Mouse (Mus musculus) CD8-positive naive resting alpha-beta T cell, adult 2 months (primary cell): ENCODE results near the gene Tmco5.
A peak's percentile ranks its signal among the peaks of the same experiment; 100 is the strongest.

ENCODE experiments used
- DNase-seq, 2 experiments: peaks; one replicate each; pipeline ENCODE4 v3.0.0; 2022; ENCODE audit warnings: low read depth in 2 of 2, low spot score in 2 of 2

Gene Tmco5

GRCm38 (mm10) chr2:116878391-116878790, at the start of gene Tmco5:
TSS of gene Tmco5 (plus strand) at chr2:116878691.
- DNase-seq = no peak

GRCm38 (mm10) chr2:116831863-116832262, 46.6 kb upstream of the Tmco5 start:
- no peak for DNase-seq

- DNase-seq = no peak
Measured at GRCm38 (mm10) chr2:116837829-116838228, 40.7 kb upstream of the Tmco5 start.

DNA sequence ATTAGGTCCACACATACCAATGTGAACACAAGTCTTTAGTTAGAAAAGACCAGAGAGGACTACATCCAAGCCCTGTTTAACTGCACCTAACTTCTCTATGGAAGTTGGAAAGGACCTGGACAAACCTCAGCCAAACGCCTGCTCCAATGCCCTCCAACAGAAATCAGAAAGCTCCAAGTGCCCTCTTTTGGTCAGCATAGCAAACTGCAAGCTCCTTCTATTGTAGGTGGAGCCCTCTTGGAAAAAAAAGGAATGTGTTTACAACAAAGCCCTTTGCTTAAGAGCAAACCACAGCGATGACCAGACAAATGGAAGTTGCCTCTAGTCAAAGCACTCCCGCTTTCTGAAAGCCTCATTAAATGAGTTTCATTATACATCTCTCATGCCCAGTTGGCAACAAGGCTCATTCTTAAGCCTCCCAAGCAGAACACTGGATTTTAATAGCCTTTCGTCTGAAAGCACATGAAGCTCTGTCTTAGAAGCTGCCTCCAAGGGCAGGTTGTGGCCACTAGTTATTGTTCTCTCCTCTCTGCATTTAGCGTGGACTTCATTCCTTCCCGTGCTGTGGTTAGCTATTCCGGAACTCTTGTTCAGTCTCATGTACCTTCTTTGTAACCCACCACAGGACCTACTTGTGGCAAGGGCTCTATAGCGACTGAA, 39.8 kb upstream of the Tmco5 start:
- DNase-seq = no peak

GRCm38 (mm10) chr2:116849980-116850636, 28.4 kb upstream of the Tmco5 start:
- DNase-seq = no peak

- DNase-seq = no peak
Measured at GRCm38 (mm10) chr2:116851356-116851755, 27.1 kb upstream of the Tmco5 start.

GRCm38 (mm10) chr2:116852249-116852648, 26.2 kb upstream of the Tmco5 start:
- no peak for DNase-seq

DNA sequence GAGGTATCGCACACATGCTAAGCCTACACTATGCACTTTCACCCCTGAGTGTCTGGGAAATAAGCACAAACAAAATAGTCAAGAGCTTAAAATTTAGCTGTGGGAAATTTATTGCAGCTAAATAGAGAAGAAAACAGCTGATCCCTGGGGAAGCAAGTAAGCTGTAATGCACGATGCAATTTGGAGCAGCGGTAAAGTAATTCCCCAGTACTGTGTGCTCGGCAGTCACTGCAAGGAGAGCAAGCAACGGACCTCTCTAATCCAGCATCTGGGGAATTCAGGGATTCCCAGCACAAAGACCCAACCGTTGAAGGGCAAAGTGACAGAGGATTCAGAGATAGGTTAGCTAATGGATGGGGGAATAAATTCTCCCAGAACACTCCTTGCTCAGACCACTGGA, 19.8 kb upstream of the Tmco5 start:
- no peak for DNase-seq

DNA sequence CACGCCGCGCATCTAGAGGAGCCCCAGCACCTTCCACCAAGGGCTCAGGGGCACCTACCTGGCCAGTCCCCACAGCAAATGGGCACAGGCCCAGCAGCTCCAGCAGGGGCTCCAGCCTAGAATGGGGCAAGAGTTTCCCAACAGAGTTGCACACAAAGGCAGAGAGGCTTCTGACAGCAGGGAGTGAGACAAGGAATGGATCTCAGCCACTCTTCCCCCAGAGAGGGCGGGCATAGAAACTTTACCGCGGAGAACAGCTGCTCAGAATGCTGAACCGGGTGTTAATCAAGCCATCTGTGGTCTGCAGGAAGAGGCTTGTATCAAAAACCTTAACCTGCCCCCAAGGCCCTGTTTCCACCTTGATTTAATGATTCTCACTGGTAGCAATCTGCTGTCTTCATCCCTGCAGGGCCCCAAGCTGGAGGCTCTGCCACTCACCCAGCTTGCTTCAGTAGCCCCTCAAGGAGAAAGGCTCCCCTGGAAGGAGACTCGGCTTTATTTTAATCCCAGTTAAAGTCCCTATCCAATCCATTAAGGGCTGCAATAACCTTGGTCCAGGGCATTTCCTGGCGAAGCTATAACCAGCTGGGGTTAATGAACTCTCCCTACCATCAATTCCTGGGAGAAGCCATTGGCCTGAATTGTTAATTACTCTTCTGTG, 1.4 kb upstream of the Tmco5 start:
- DNase-seq = no peak

DNA sequence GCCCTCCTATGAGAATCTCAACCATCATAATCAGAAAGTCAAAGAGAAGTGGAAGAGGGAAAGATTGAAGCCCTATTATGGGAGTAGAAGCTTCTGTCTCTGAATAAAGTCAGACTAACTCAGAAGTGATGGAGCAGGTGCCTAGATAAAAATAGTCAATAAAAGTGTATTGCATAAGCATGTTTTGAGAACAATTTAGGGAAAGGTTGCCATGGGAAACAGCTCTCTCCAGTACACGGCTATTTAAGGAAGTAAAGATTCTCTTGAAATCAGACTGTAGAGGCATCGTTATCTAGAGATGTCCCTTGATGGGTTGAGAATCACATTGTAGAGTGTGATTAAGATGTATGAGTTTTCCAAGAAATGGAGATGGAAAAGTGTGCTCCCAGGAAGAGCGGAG, 1.2 kb downstream of the Tmco5 start:
- no peak for DNase-seq

DNA sequence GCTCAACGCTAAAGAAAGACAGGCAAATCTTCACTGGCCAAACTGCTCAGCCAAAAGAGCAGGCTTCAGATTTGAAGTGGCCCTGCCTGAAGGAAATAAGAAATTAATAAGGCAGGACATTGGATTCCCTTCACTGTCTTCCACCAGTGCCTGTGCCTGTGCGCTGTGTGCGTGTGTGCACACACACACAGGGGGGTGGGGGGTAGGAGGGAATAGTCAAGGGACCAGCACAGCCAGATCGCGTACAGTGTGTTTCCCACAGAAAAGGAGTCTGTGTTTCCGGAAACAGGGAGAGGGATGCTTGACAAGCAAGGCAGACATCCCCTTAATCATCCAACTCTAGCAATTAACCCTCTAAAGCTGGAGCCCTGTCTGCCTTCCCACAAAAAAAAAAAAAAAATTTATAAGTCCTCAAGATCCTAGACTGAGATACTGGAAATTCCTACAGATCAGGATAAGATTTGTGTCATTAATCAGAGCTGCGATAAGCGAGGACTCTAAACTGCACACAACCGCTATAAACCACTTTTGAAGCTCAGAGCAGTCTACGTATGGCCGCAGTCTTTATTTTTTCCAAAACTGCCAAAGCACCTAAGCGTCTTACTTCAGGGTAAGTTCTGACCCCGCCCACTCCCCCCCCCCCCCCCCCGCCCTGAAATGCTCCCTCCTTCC, 15.0 kb downstream of the Tmco5 start:
- DNase-seq = no peak

- no peak for DNase-seq
Measured at GRCm38 (mm10) chr2:116893988-116894363, 15.5 kb downstream of the Tmco5 start.

DNA sequence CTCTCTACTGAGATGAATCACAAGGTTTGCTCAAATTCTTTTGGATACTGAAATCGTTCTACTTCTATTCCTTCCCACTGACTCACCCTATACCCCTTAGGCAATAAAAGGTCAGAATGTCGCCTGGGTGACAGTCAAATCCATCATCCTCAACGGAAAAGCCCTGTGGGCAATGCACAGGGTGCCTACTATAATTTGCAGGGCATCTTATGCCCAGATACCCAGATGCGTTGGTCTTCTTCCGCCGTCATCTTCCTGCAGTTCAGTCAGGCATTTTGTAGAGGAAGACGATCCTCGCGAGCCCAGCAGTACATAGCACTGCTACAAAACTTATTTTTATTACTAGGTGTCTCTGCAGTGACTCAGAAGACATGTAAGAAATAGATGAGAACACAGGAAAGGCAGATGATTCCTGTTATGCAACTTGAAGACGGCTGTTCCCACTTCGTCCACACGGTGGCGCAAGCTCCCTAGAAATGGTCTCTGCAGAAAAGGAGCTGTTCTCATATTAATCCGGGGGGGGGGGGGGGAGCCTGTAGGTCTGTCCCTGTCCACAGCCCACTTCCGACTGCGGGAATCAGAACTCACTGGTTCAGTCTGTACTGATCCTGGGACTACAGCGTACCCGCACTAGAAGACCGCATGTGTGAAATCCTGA, 21.3 kb downstream of the Tmco5 start:
- peak; percentile 48 to 71 for DNase-seq

DNA sequence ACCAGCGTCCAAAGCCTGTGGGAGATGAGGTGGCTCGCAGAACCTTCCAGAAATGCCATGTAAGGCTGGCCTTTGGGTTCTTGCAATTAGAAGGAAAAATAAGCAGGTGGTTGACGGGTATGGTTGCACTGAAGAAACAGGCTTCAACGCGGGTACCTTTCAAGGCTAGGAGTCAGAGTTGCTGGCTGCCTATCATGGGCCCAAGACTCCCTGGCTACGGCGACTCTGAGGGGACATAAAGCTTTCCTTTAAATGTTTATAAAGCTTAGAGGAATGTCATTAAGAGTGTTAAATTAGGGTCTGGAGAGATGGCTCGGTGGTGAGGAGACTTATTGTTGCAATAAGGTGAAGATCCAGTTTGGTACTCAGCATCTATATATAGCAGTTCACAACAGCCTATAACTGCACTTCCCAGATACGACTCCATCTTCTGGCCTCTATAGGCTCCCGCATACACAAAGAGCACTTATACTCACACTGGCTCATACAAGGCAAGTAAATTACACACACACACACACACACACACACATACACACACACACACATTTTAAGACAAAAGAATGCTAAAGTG, 21.9 kb downstream of the Tmco5 start:
- no peak for DNase-seq

DNA sequence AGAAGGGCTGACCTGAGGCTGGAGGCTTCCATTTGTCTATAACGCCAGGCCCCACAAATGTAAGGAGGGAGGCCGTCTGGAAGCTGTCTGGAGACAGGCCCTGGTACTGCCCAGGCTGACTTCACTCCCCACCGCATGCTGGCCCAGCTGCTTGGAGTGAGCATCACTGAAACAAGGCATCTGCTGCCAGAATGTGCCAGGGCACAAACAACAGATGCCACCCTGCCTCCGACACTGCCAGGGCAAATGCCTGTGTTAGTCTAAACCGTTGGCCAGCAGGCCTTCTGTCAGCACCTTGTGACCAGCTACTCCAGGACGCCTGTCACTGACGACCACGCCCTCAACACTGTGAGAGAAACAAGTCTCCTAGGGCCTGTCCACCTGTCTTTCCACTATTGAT, 29.8 kb downstream of the Tmco5 start:
- DNase-seq = no peak

DNA sequence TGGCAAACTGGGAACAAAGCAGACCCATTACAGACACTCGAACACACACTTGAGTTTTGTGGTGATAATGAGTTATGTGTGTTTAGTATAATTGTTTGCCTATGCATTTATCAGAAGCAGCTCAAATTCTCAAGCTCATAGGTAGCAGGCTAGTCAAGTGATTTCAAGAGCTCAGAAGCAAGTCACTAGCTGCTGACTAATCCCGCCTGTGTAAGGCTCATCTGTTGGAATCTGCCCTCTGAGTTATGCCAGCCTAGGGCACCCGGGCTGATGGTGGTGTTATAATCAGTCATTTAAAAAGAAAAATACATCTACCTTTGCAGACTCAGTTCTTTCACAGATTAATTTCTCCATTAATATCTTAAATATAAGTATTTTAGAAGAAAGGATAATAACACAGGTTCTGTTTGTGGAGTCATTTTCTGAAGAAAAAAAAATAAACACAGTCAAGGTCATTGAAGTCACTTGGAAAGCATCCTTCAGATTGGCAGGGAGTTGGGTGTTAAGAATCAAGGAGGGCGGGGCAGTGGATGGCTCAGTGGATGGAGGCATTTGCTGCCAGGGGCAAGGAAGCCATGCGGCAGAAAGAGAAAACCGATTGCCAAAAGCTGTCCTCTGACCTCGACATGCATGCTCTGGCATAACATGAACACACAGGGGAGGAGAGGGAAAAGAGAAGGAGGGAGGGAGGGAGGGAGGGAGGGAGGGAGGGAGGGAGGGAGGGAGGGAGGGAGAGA, 34.0 kb downstream of the Tmco5 start:
- no peak for DNase-seq

- DNase-seq = no peak
Measured at GRCm38 (mm10) chr2:116913677-116914405, 35.4 kb downstream of the Tmco5 start.

DNA sequence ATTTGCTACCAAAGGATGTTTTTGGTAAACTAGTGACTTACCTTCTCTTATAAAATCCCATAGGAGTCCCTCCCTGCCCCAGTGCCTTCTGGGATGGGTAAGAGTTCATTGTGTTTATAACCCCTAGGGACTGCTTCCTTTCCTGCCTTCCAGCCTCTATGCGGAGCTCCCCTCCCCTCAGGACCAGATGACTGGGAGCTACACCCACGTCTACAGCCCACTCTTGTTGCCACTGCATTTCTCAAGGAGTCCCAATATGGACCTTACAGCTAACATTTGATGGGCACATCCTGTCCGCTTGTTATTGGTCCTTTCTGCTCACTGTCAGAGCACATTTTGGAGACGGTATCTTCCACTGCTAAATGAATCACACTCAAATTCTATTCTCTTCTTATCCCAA, 36.1 kb downstream of the Tmco5 start:
- no peak for DNase-seq

- DNase-seq = no peak
Measured at GRCm38 (mm10) chr2:116918598-116918997, 40.1 kb downstream of the Tmco5 start.
